12 mouse cellular contexts compared by ENCODE assay signal in the genomic region with DNA sequence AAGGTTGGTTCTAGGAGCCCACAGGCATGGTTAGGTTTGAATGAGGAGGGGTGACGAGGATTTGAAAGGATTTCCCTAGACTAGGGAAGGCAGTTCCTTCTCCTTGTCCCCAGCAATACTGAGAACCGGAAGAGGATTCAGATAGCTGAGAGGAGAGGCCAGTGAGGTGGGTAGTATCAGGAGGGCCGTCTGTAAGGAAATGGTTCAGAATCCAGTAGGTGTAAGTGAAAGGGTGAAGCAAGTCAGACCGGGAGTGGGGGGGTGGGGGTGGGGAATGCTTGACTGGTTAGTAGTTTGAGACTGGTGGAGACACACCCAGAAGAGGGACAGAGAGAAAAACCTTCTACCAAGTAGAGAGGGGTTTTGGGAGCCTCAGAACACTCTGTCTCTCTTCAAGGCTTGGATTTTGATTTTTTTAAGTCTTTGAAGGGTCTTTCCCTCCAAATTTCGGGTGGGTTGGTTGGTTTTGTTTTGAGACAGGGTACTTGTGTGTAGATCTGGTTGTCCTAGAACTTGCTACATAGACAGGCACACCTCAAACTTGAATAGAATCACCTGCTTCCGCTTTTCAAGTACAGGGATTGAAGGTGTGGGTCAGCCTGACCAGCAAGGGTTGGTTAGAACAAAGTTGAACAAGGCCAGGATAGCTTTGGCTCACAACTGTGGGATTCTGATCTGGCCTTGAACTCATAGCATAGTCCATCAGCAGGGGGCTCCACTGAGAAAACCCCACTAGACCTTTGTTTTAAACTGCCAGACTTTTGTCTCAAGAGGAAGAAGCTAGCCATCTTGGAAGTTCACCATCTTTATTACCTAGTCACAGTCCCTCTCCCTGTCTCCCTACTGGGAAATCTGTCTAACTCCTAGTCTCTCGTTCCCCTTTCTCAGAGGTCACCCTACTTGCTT. TPM values are rescaled to one million over a fixed set of nuclear protein-coding genes. Genes with fewer than 3 reads are reported as not detected.
DNase-seq lines count a peak whose midpoint lies in the region; ATAC-seq and TF ChIP-seq lines count a peak whose summit lies in the region.
"Had no signal": no experiment of that assay in that cellular context is flagged by ENCODE, and none has a peak within 500 bp of the region (broad histone marks: within the 10 kb centered on the region; RNA-seq: fewer than 3 reads in every experiment).

No protein-coding gene starts in this region.

- H3K27ac ChIP-seq in heart, postnatal 0 days (ENCODE audit: low read depth) = no peak overlapping the region
- H3K27ac ChIP-seq in CH12.LX (ENCODE audit: insufficient read depth, low read depth) = peak overlapping the region; percentile 84
- no peak overlapping the region for H3K27ac ChIP-seq in midbrain, embryonic 10.5 days (replicated peaks)
- H3K27ac ChIP-seq: limb, embryonic 12.5 days had no signal

- TF ChIP-seq CTCF in heart, postnatal 0 days (IDR thresholded peaks at IDR 0.05; ENCODE audit: low read depth) = no peak; the same call in 1 of the 2 replicates
- TF ChIP-seq CTCF in CH12.LX (conservative IDR thresholded peaks at IDR 0.05 in 1 of 2, IDR thresholded peaks at IDR 0.05 in 1 of 2; ENCODE audit: low read depth in 2 of 2, low read length in 2 of 2) = peak; percentile 76 to 83

- intact Hi-C loops in heart, postnatal 14 days (cut with DNase I) = no loop called here

- H3K36me3 ChIP-seq in heart, postnatal 0 days (replicated peaks; ENCODE audit: control insufficient read depth, insufficient read depth, low read length) = no peaks in the 10 kb centered on the region
- peaks cover 58 to 78% of the 10 kb centered on the region in 2 experiments for H3K36me3 ChIP-seq in CH12.LX (replicated peaks in 1 of 2; ENCODE audit: control insufficient read depth in 1 of 2, insufficient read depth in 1 of 2, low read length in 1 of 2)
- H3K36me3 ChIP-seq in midbrain, embryonic 10.5 days = no peaks in the 10 kb centered on the region
- H3K36me3 ChIP-seq: limb, embryonic 12.5 days had no signal

- no peak for DNase-seq in heart, postnatal 0 days (ENCODE audit: low spot score)
- no peak for DNase-seq in heart, postnatal 14 days
- peak; percentile 91 for DNase-seq in CH12.LX (ENCODE audit: extremely low read depth)
- peak; percentile 14 for DNase-seq in c-Kit-positive CD71-positive TER-119-positive erythroid progenitor cells, embryonic 14.5 days (ENCODE audit: low spot score)
- peak; percentile 25 for DNase-seq in retina, postnatal 1 day
- no peak for DNase-seq in cerebellum, adult 8-10 months
- no peak for DNase-seq in cerebellum, adult 9-11 months
- no peak for DNase-seq in midbrain, embryonic 10.5 days (ENCODE audit: low spot score)
- DNase-seq: gastrocnemius, postnatal 10 days; kidney, adult 8-10 months had no signal

- no peak overlapping the region for H3K4me3 ChIP-seq in heart, postnatal 0 days (ENCODE audit: low read depth, low read length)
- peak overlapping the region; percentile 64 to 89 (median 66) for H3K4me3 ChIP-seq in CH12.LX (replicated peaks in 1 of 3; ENCODE audit: low read depth in 2 of 3, low read length in 2 of 3, poor library complexity in 1 of 3)
- no peak overlapping the region for H3K4me3 ChIP-seq in midbrain, embryonic 10.5 days
- H3K4me3 ChIP-seq: limb, embryonic 12.5 days; myocyte had no signal

- no peak for TF ChIP-seq EP300 in heart, postnatal 0 days (IDR thresholded peaks at IDR 0.05; ENCODE audit: low read depth)
- peak; percentile 71 for TF ChIP-seq EP300 in CH12.LX (IDR thresholded peaks at IDR 0.05; ENCODE audit: low read length)

- TF ChIP-seq POLR2A in CH12.LX (IDR thresholded peaks at IDR 0.05; ENCODE audit: low read depth, low read length) = peak; percentile 60; the same call in 1 of the 2 replicates

- peaks cover 65% of the 10 kb centered on the region for H3K79me2 ChIP-seq in CH12.LX (replicated peaks; ENCODE audit: control insufficient read depth, extremely low read depth, insufficient read depth, poor library complexity, severe bottlenecking)

- H3K9ac ChIP-seq in heart, postnatal 0 days (replicated peaks; ENCODE audit: low read depth, low read length) = no peak overlapping the region
- H3K9ac ChIP-seq in CH12.LX (ENCODE audit: insufficient read depth, low read depth) = peak overlapping the region; percentile 94
- H3K9ac ChIP-seq: limb, embryonic 12.5 days had no signal

- no peaks in the 10 kb centered on the region for H3K9me3 ChIP-seq in heart, postnatal 0 days (replicated peaks; ENCODE audit: control insufficient read depth, low read length)
- H3K9me3 ChIP-seq in CH12.LX (replicated peaks; ENCODE audit: low read length) = no peaks in the 10 kb centered on the region
- no peaks in the 10 kb centered on the region for H3K9me3 ChIP-seq in midbrain, embryonic 10.5 days (replicated peaks)
- H3K9me3 ChIP-seq: limb, embryonic 12.5 days had no signal

- dilution Hi-C loops in CH12.LX (cut with MboI; ENCODE audit: extremely low pct_ligation_motif_present, extremely low pct_unique_long_range_greater_than_20kb, low sequenced_read_pairs) = no loop called here

- 0 out of 2 replicates have a peak, but pooled peaks cover 6% of the 10 kb centered on the region for H3K4me1 ChIP-seq in heart, postnatal 0 days (ENCODE audit: control insufficient read depth, insufficient read depth)
- peaks cover 26 to 73% of the 10 kb centered on the region in 2 experiments for H3K4me1 ChIP-seq in CH12.LX (ENCODE audit: control insufficient read depth in 1 of 2, insufficient read depth in 2 of 2)
- H3K4me1 ChIP-seq in midbrain, embryonic 10.5 days = peaks cover 11% of the 10 kb centered on the region

- TF ChIP-seq RAD21 in CH12.LX (IDR thresholded peaks at IDR 0.05; ENCODE audit: low read depth, low read length) = peak; percentile 44

- 67% methylated on average over 7 of the region's 7 CpGs for WGBS in heart, postnatal 0 days
- WGBS in midbrain, embryonic 10.5 days = 77% methylated on average over 7 of the region's 7 CpGs

- in situ Hi-C loops in CH12.LX (cut with MboI; ENCODE audit: low pct_ligation_motif_present, low pct_unique_long_range_greater_than_20kb, low sequenced_read_pairs) = loop anchor here (5.0 kb wide), 1 partner anchor 37 kb away; no protein-coding TSS in a partner anchor

- H3K27me3 ChIP-seq in heart, postnatal 0 days (ENCODE audit: control insufficient read depth, insufficient read depth, low read length) = 0 out of 2 replicates have a peak, but pooled peaks cover 12% of the 10 kb centered on the region
- H3K27me3 ChIP-seq in CH12.LX (replicated peaks) = no peaks in the 10 kb centered on the region
- H3K27me3 ChIP-seq in midbrain, embryonic 10.5 days (ENCODE audit: low read depth, poor library complexity, severe bottlenecking) = peaks cover 31% of the 10 kb centered on the region

- ATAC-seq in heart, postnatal 0 days (ENCODE audit: insufficient read depth, low read depth) = no peak

- H3K4me2 ChIP-seq in heart, postnatal 0 days (ENCODE audit: low read depth, low read length) = peak overlapping the region; percentile 42; the same call in 1 of the 2 replicates
- H3K4me2 ChIP-seq in CH12.LX (ENCODE audit: insufficient read depth, low read depth, poor library complexity, severe bottlenecking) = peak overlapping the region; percentile 93
- H3K4me2 ChIP-seq: limb, embryonic 12.5 days had no signal

TF ChIP-seq in CH12.LX, 34 proteins besides CTCF, POLR2A, EP300 and RAD21 (continues in another document):
- TF ChIP-seq NRF1 (IDR thresholded peaks at IDR 0.05; ENCODE audit: low read depth, low read length) = no peak
- peak; percentile 22; the same call in 1 of the 2 replicates for TF ChIP-seq JUN (IDR thresholded peaks at IDR 0.05; ENCODE audit: insufficient read depth, low read depth, low read length)
- no peak for TF ChIP-seq E2F4 (IDR thresholded peaks at IDR 0.05; ENCODE audit: insufficient replicate concordance, low read depth, low read length)
- no peak for TF ChIP-seq PAX5 (IDR thresholded peaks at IDR 0.05; ENCODE audit: low read length)
- TF ChIP-seq BHLHE40 (IDR thresholded peaks at IDR 0.05; ENCODE audit: low read depth, low read length) = peak; percentile 39
- no peak; the same call in 1 of the 2 replicates for TF ChIP-seq ZMIZ1 (IDR thresholded peaks at IDR 0.05; ENCODE audit: low read depth, low read length)
- peak; percentile 32; the same call in 1 of the 2 replicates for TF ChIP-seq ETS1 (conservative IDR thresholded peaks at IDR 0.05; ENCODE audit: low read depth, low read length)
- no peak for TF ChIP-seq ZC3H11A (IDR thresholded peaks at IDR 0.05; ENCODE audit: low read depth, low read length)
- no peak; the same call in 1 of the 2 replicates for TF ChIP-seq MAX (IDR thresholded peaks at IDR 0.05; ENCODE audit: low read length)
- no peak for TF ChIP-seq KAT2A (IDR thresholded peaks at IDR 0.05; ENCODE audit: insufficient replicate concordance, low read length)
- TF ChIP-seq USF1 (IDR thresholded peaks at IDR 0.05; ENCODE audit: low read depth, low read length) = no peak
- peak; percentile 50 for TF ChIP-seq CHD2 (IDR thresholded peaks at IDR 0.05; ENCODE audit: low read length)
- TF ChIP-seq MXI1 (IDR thresholded peaks at IDR 0.05; ENCODE audit: low read depth, low read length) = 0 out of 2 replicates have a peak, but pooled peaks have one; percentile 17
- TF ChIP-seq ZKSCAN1 (IDR thresholded peaks at IDR 0.05; ENCODE audit: borderline replicate concordance, low read depth, low read length) = no peak
- TF ChIP-seq ZNF384 (IDR thresholded peaks at IDR 0.05; ENCODE audit: low read depth, low read length) = peak; percentile 47
- TF ChIP-seq IRF4 (IDR thresholded peaks at IDR 0.05; ENCODE audit: low read depth, low read length) = peak; percentile 90
- peak; percentile 39 for TF ChIP-seq HCFC1 (IDR thresholded peaks at IDR 0.05; ENCODE audit: low read depth, low read length)
- TF ChIP-seq SMC3 (IDR thresholded peaks at IDR 0.05; ENCODE audit: low read depth, low read length) = peak; percentile 52

RNA-seq across cellular contexts. Expression of gene Tnfrsf13b, which starts 17.3 kb away (rescaled TPM):
- total RNA-seq in heart, postnatal 0 days (2014; rRNA removed; ENCODE audit: low replicate concordance) = 0.08 and 3.9 TPM in 2 replicates
- 1.0 and 1.5 TPM in 2 replicates for polyA plus RNA-seq in heart, postnatal 0 days (2015; fragmentation: Nextera tagmentation; extraction: Ambion mirVana)
- total RNA-seq in heart, postnatal 14 days (2021) = 1 to 10 TPM in 1 of 2 experiments, under 1 TPM in 1; 0.91 to 1.1 TPM
- total RNA-seq in CH12.LX (2012; rRNA removed) = 260 and 365 TPM in 2 replicates
- total RNA-seq in CH12.LX (2014; rRNA removed) = 338 and 355 TPM in 2 replicates
- 299 and 356 TPM in 2 replicates for polyA plus RNA-seq in CH12.LX (2012; ENCODE audit: insufficient read length, low read depth)
- 1.2 TPM in 2 replicates for polyA plus RNA-seq in midbrain, embryonic 10.5 days (2016; fragmentation: Nextera tagmentation; extraction: Ambion mirVana)

RNA-seq across cellular contexts. Expression of gene Usp22, which starts 31.0 kb away (rescaled TPM):
- total RNA-seq in heart, postnatal 0 days (2014; rRNA removed; ENCODE audit: low replicate concordance) = 95.8 and 97.9 TPM in 2 replicates
- polyA plus RNA-seq in heart, postnatal 0 days (2015; fragmentation: Nextera tagmentation; extraction: Ambion mirVana) = 32.1 and 34.7 TPM in 2 replicates
- 10 to 100 TPM; 37.6 to 38.9 TPM for total RNA-seq in heart, postnatal 14 days (2021)
- total RNA-seq in CH12.LX (2012; rRNA removed) = 56.7 and 65.3 TPM in 2 replicates
- 51.9 and 54.7 TPM in 2 replicates for total RNA-seq in CH12.LX (2014; rRNA removed)
- polyA plus RNA-seq in CH12.LX (2012; ENCODE audit: insufficient read length, low read depth) = 38.9 and 48.1 TPM in 2 replicates
- 201 and 251 TPM in 2 replicates for polyA plus RNA-seq in midbrain, embryonic 10.5 days (2016; fragmentation: Nextera tagmentation; extraction: Ambion mirVana)

Comparison
In these comparisons a context has a peak if more than half of its experiments do, and no peak if none do; other contexts are left out.
1. DNase-seq: peak in CH12.LX (single experiment), c-Kit-positive CD71-positive TER-119-positive erythroid progenitor cells, embryonic 14.5 days (single experiment) and retina, postnatal 1 day (single experiment); none in heart, postnatal 0 days (single experiment), heart, postnatal 14 days (0 of 2), cerebellum, adult 8-10 months (single experiment), cerebellum, adult 9-11 months (single experiment) and midbrain, embryonic 10.5 days (single experiment).
2. H3K4me3 ChIP-seq: peak in CH12.LX (3 of 3); none in heart, postnatal 0 days (single experiment) and midbrain, embryonic 10.5 days (single experiment).
3. RNA of gene Tnfrsf13b, which starts 17.3 kb away (total RNA-seq): 260 to 365 TPM in CH12.LX; 0.91 to 1.1 TPM in heart, postnatal 14 days and 0.08 to 3.9 TPM in heart, postnatal 0 days; every median in the first group is over 10 times any median in the second.